Mouse (Mus musculus) right cerebral cortex, adult 2 months (tissue): ENCODE data around the gene Chek2.

Experiments
- DNase-seq, 2 experiments: peaks; one replicate each; pipeline ENCODE4 v3.0.0; 2021 to 2022; ENCODE audit warnings: low spot score in 2 of 2

Chek2 gene

GRCm38 (mm10) chr5:110898169-110898568 is 58.4 kb downstream of the Chek2 start:
- DNase-seq, result no peak

GRCm38 (mm10) chr5:110898785-110899184 is 59.0 kb downstream of the Chek2 start:
- DNase-seq, result no peak

GRCm38 (mm10) chr5:110900331-110900730 is 60.6 kb downstream of the Chek2 start:
- DNase-seq, result no peak

- no peak for DNase-seq
Observed at GRCm38 (mm10) chr5:110906708-110907107, 66.9 kb downstream of the Chek2 start.

- DNase-seq, result no peak
Observed at GRCm38 (mm10) chr5:110908879-110909278, 69.1 kb downstream of the Chek2 start.

GRCm38 (mm10) chr5:110909955-110910589 is 70.3 kb downstream of the Chek2 start:
- no peak for DNase-seq

- DNase-seq, result no peak
Observed at GRCm38 (mm10) chr5:110914859-110915258, 75.1 kb downstream of the Chek2 start.

- no peak for DNase-seq
Observed at GRCm38 (mm10) chr5:110916241-110916640, 76.5 kb downstream of the Chek2 start.

- no peak for DNase-seq
Observed at GRCm38 (mm10) chr5:110919541-110919940, 79.8 kb downstream of the Chek2 start.

- peak; percentile 23 to 26 for DNase-seq
Observed at GRCm38 (mm10) chr5:110923336-110923735, 83.6 kb downstream of the Chek2 start.
